Mouse (Mus musculus) midbrain, embryonic 11.5 days (tissue): ENCODE results near the gene Pfdn6. TPM values are rescaled to one million over a fixed set of nuclear protein-coding genes. Genes with fewer than 3 reads are reported as not detected.
A peak's percentile ranks its signal among the peaks of the same experiment; 100 is the strongest.
"Not testable (repeated sequence)": the region's sequence is repeated elsewhere in the genome, so short reads cannot be mapped to it uniquely, and the experiment has no call there.

Experiments
- ATAC-seq: fragments of 200-750 bp; cut with Nextera tagmentation; 2 replicates; pipeline ENCODE4 v1.8.0; 2017; ENCODE audit warnings: moderate TSS enrichment, moderate library complexity; ENCODE audit not compliant: low FRiP score
- DNase-seq: peaks from one replicate; pipeline ENCODE4 v3.0.0; 2015; ENCODE audit warnings: low spot score; ENCODE audit errors: missing footprints
- H3K27ac ChIP-seq: fragments of 300-500 bp; sonication (generic); 2 replicates; pipeline ENCODE4 v1.5.1; 2014; ENCODE audit warnings: low read depth, low read length
- H3K27me3 ChIP-seq: fragments of 300-500 bp; sonication (generic); 2 replicates; pipeline ENCODE4 v1.6.1; 2014; ENCODE audit warnings: mild to moderate bottlenecking, low read length, moderate library complexity, mixed read lengths; ENCODE audit not compliant: control insufficient read depth, insufficient read depth
- H3K36me3 ChIP-seq: fragments of 300-500 bp; sonication (generic); 2 replicates; pipeline ENCODE4 v1.6.1; 2014; ENCODE audit warnings: mild to moderate bottlenecking, low read length, moderate library complexity, mixed read lengths; ENCODE audit not compliant: control insufficient read depth, insufficient read depth
- H3K4me1 ChIP-seq: fragments of 300-500 bp; sonication (generic); 2 replicates; pipeline ENCODE4 v1.6.1; 2014; ENCODE audit warnings: low read length; ENCODE audit not compliant: control insufficient read depth, insufficient read depth
- H3K4me2 ChIP-seq: fragments of 300-500 bp; sonication (generic); 2 replicates; pipeline ENCODE4 v1.6.1; 2014; ENCODE audit warnings: mild to moderate bottlenecking, moderate library complexity
- H3K4me3 ChIP-seq: fragments of 300-500 bp; sonication (generic); 2 replicates; pipeline ENCODE4 v1.5.1; 2014; ENCODE audit warnings: low read depth, low read length
- H3K9ac ChIP-seq: fragments of 300-500 bp; sonication (generic); 2 replicates; pipeline ENCODE4 v1.6.1; 2014; ENCODE audit warnings: low read length
- H3K9me3 ChIP-seq: fragments of 300-500 bp; sonication (generic); 2 replicates; pipeline ENCODE4 v1.6.1; 2016; ENCODE audit warnings: low read length; ENCODE audit not compliant: control insufficient read depth
- WGBS: fragments of 180-500 bp; shearing (Covaris S2); extraction: QIAGEN DNeasy Blood & Tissue Kit; methylation state at CpG from one replicate; pipeline ENCODE4 v1.1.7; 2014; 5-methylcytosine and 5-hydroxymethylcytosine counted together
- polyA plus RNA-seq: library from polyadenylated mRNA; unstranded; fragments of >200 nt; fragmentation: Nextera tagmentation; extraction: Ambion mirVana; gene quantifications from 2 replicates; pipeline ENCODE4 v1.2.1, GENCODE M21; 2014

Gene Pfdn6
- polyA plus RNA-seq, 1 experiment from 2014 or later, result 208 TPM

GRCm38 (mm10) chr17:33908331-33909076, 31.6 kb downstream of the Pfdn6 start:
- Histone ChIP-seq H3K4me2 (peak overlapping the region; percentile 99), H3K4me3 (peak overlapping the region; percentile 83), H3K9ac (peak overlapping the region; percentile 78), H3K36me3 (peaks cover 10% of the 10 kb centered on the region), H3K27me3 (no peaks in the 10 kb centered on the region), H3K4me1 (peaks cover 15% of the 10 kb centered on the region), H3K27ac (peak overlapping the region; percentile 65), H3K9me3 (no peaks in the 10 kb centered on the region)
- WGBS, result under 1% methylated on average over 43 of the region's 44 CpGs
- DNase-seq (peak; percentile 92), ATAC-seq (no peak; the same call in 1 of the 2 replicates)

GRCm38 (mm10) chr17:33904835-33905234, 35.3 kb downstream of the Pfdn6 start, which contains the start of gene Platr17:
Gene Platr17, plus strand, starts transcription at chr17:33905135.
- H3K27me3 ChIP-seq, DNase-seq, H3K4me2 ChIP-seq, H3K27ac ChIP-seq, H3K4me1 ChIP-seq, H3K9ac ChIP-seq, H3K9me3 ChIP-seq, ATAC-seq, H3K4me3 ChIP-seq, H3K36me3 ChIP-seq: not testable (repeated sequence)
- WGBS, result 37% methylated on average over 3 of the region's 4 CpGs

- not testable (repeated sequence) for DNase-seq, H3K4me1 ChIP-seq, H3K36me3 ChIP-seq, H3K27ac ChIP-seq, H3K9ac ChIP-seq, ATAC-seq, H3K4me3 ChIP-seq, H3K27me3 ChIP-seq, H3K9me3 ChIP-seq, H3K4me2 ChIP-seq
- WGBS, result 74% methylated on average over 6 of the region's 6 CpGs
Observed at GRCm38 (mm10) chr17:33903911-33904651, 36.1 kb downstream of the Pfdn6 start.

DNA sequence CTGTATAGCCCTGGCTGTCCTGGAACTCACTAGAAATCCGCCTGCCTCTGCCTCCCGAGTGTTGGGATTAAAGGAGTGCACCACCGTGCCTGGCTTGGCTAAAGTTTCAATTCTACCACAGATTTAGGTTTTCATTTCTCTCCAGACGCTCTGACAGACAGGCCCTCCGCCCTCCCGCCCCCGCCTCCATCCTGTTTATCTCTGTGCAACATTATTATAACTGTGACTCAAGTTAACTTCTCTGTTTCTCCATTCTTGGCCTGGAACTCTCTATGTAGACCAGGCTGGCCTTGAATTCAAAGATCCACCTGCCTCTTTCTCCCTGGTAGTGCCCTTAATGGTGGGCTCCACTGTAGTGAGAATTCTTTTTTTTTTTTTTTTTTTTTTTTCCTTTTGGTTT, 37.7 kb downstream of the Pfdn6 start:
- ATAC-seq (no peak), DNase-seq (no peak)
- H3K4me2 ChIP-seq, result no peak overlapping the region
- H3K27me3 ChIP-seq, result no peaks in the 10 kb centered on the region
- no peaks in the 10 kb centered on the region for H3K36me3 ChIP-seq
- H3K9me3 ChIP-seq, result no peaks in the 10 kb centered on the region
- no peak overlapping the region for H3K27ac ChIP-seq
- WGBS, result 80% methylated on average over 7 of the region's 7 CpGs
- H3K4me3 ChIP-seq, result no peak overlapping the region
- H3K9ac ChIP-seq, result no peak overlapping the region
- no peaks in the 10 kb centered on the region for H3K4me1 ChIP-seq

GRCm38 (mm10) chr17:33902079-33902478, 38.1 kb downstream of the Pfdn6 start:
- 79% methylated on average over 4 of the region's 4 CpGs for WGBS
- ATAC-seq (no peak), DNase-seq (no peak)
- no peak overlapping the region for H3K27ac ChIP-seq
- no peak overlapping the region for H3K4me3 ChIP-seq
- H3K4me1 ChIP-seq, result no peaks in the 10 kb centered on the region
- H3K9me3 ChIP-seq, result no peaks in the 10 kb centered on the region
- no peak overlapping the region for H3K9ac ChIP-seq
- H3K36me3 ChIP-seq, result no peaks in the 10 kb centered on the region
- no peak overlapping the region for H3K4me2 ChIP-seq
- H3K27me3 ChIP-seq, result no peaks in the 10 kb centered on the region

DNA sequence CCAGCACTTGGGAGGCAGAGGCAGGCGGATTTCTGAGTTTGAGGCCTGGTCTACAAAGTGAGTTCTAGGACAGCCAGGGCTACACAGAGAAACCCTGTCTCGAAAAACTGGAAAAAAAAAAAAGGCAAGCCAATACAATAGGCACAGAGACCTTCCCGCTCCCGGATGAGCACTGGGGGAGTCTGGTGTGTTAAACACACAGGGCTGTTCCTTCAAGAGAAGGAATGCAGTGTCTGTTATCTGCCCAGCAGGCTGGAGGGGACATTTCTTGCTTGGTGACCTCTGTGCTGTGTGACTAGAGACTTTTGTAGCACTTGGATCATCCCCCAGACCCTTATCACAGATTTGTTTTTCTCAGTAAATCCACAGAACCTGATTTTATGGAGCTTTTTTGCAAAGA, 38.5 kb downstream of the Pfdn6 start:
- Histone ChIP-seq H3K4me2 (no peak overlapping the region), H3K27ac (no peak overlapping the region), H3K4me3 (no peak overlapping the region), H3K4me1 (no peaks in the 10 kb centered on the region), H3K27me3 (no peaks in the 10 kb centered on the region), H3K36me3 (no peaks in the 10 kb centered on the region), H3K9me3 (no peaks in the 10 kb centered on the region), H3K9ac (no peak overlapping the region)
- ATAC-seq (no peak), DNase-seq (no peak)
- 70% methylated on average over 4 of the region's 4 CpGs for WGBS

DNA sequence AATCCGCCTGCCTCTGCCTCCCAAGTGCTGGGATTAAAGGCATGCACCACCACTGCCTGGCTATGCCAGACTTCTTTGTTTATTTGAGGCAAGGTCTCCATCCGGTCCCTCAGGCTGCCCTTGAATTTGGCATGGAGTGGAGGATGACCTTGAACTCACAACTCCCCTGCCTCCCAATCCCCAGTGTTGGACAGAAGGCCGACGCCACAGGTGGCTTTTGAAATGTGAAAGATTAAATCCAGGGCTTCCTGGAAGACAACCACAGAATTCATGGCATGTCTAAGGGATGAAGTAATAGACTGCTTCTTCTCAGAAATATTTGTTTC, 39.2 kb downstream of the Pfdn6 start:
- no peaks in the 10 kb centered on the region for H3K27me3 ChIP-seq
- ATAC-seq (no peak), DNase-seq (no peak)
- no peak overlapping the region for H3K4me3 ChIP-seq
- no peak overlapping the region for H3K9ac ChIP-seq
- H3K4me2 ChIP-seq, result no peak overlapping the region
- no peaks in the 10 kb centered on the region for H3K4me1 ChIP-seq
- H3K27ac ChIP-seq, result no peak overlapping the region
- 80% methylated on average over 4 of the region's 4 CpGs for WGBS
- no peaks in the 10 kb centered on the region for H3K36me3 ChIP-seq
- no peaks in the 10 kb centered on the region for H3K9me3 ChIP-seq

DNA sequence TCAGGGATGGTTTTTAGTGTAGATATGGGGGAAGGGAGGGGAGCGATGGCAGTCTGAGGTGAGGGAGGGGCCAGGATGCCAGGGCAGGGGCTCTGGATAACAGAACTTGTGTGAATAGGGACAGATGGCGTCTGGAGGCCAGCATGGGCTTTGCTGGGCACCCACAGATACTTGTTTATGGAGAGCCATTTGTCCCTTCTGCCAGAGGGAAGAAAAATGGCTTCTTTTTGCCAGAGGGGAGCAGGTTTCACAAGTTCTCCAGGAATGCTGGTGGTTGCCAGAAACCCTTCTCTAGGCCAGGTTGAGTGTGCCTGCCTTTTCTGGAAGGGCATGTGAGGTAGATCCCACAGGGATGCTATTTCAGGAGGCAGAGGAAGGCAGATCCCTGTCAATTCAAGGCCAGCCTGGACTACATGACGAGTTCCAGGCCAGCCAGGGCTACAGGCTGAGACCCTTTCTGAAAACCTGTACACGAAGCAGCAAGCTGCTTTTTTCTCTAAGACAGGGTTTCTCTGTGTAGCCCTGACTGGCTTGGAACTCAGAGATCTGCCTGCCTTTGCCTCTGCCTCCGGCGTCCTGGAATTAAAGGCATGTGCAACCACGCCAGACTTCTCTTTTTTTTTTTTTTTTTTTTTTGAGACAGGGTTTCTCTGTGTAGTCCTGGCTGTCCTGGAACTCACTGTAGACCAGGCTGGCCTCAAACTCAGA, 39.7 kb downstream of the Pfdn6 start:
- no peaks in the 10 kb centered on the region for H3K9me3 ChIP-seq
- no peaks in the 10 kb centered on the region for H3K27me3 ChIP-seq
- ATAC-seq (no peak), DNase-seq (no peak)
- 81% methylated on average over 7 of the region's 7 CpGs for WGBS
- H3K9ac ChIP-seq, result no peak overlapping the region
- no peaks in the 10 kb centered on the region for H3K36me3 ChIP-seq
- H3K27ac ChIP-seq, result no peak overlapping the region
- no peak overlapping the region for H3K4me3 ChIP-seq
- H3K4me1 ChIP-seq, result no peaks in the 10 kb centered on the region
- H3K4me2 ChIP-seq, result no peak overlapping the region

- no peak for DNase-seq
- no peaks in the 10 kb centered on the region for H3K4me1 ChIP-seq
- no peak overlapping the region for H3K27ac ChIP-seq
- H3K27me3 ChIP-seq, result no peaks in the 10 kb centered on the region
- ATAC-seq, result no peak
- H3K9ac ChIP-seq, result no peak overlapping the region
- no peak overlapping the region for H3K4me2 ChIP-seq
- WGBS, result 84% methylated on average over 4 of the region's 4 CpGs
- no peaks in the 10 kb centered on the region for H3K36me3 ChIP-seq
- no peaks in the 10 kb centered on the region for H3K9me3 ChIP-seq
- H3K4me3 ChIP-seq, result no peak overlapping the region
Observed at GRCm38 (mm10) chr17:33899642-33900041, 40.5 kb downstream of the Pfdn6 start.
